Mouse (Mus musculus) erythroblast, embryonic 14.5 days (primary cell): ENCODE results near the gene Anp32a. TPM values are rescaled to one million over a fixed set of nuclear protein-coding genes. Genes with fewer than 3 reads are reported as not detected.

ENCODE experiments used
- H3K27me3 ChIP-seq: 2 replicates; pipeline ENCODE4 v1.6.1; 2012; ENCODE audit warnings: inconsistent platforms; ENCODE audit not compliant: control insufficient read depth
- H3K36me3 ChIP-seq: 2 replicates; pipeline ENCODE4 v1.6.1; 2012; ENCODE audit warnings: mild to moderate bottlenecking, inconsistent platforms; ENCODE audit not compliant: control insufficient read depth
- H3K4me1 ChIP-seq: 2 replicates; pipeline ENCODE4 v1.6.1; 2012; ENCODE audit warnings: inconsistent platforms; ENCODE audit not compliant: control insufficient read depth
- H3K4me3 ChIP-seq: replicated peaks from 2 replicates; pipeline ENCODE3; 2012; ENCODE audit warnings: moderate library complexity, mild to moderate bottlenecking, inconsistent platforms
- H3K9me3 ChIP-seq: 2 replicates; pipeline ENCODE4 v1.6.1; 2012; ENCODE audit warnings: low read length, inconsistent platforms, mixed read lengths; ENCODE audit not compliant: control insufficient read depth
- GATA1 ChIP-seq: IDR thresholded peaks from 2 replicates; pipeline ENCODE4 v1.6.1; 2012; ENCODE audit warnings: low read length, inconsistent platforms, mixed read lengths
- TAL1 ChIP-seq: IDR thresholded peaks from 3 replicates; pipeline ENCODE4 v1.6.1; 2012; ENCODE audit warnings: low read length, inconsistent platforms, mixed read lengths
- polyA plus RNA-seq: library from polyadenylated mRNA; stranded (reverse); fragments of >175 nt; gene quantifications from 2 replicates; pipeline ENCODE4 v1.2.3, GENCODE M21; 2012

Gene Anp32a
- polyA plus RNA-seq, 1 experiment: 15.2 TPM

GRCm38 (mm10) chr9:62426531-62426930 is 85.4 kb downstream of the Anp32a start:
- TF ChIP-seq TAL1 (no peak), GATA1 (no peak)
- H3K9me3 ChIP-seq: no peaks in the 10 kb centered on the region
- H3K36me3 ChIP-seq: no peaks in the 10 kb centered on the region
- H3K4me3 ChIP-seq: no peak overlapping the region
- no peaks in the 10 kb centered on the region for H3K27me3 ChIP-seq
- H3K4me1 ChIP-seq: no peaks in the 10 kb centered on the region

- no peaks in the 10 kb centered on the region for H3K36me3 ChIP-seq
- no peaks in the 10 kb centered on the region for H3K9me3 ChIP-seq
- H3K27me3 ChIP-seq: no peaks in the 10 kb centered on the region
- H3K4me3 ChIP-seq: no peak overlapping the region
- TF ChIP-seq TAL1: no peak
- no peak for TF ChIP-seq GATA1
- no peaks in the 10 kb centered on the region for H3K4me1 ChIP-seq
These were observed 85.9 kb downstream of the Anp32a start for GRCm38 (mm10) chr9:62427010-62427409.

Other genes starting within 250 kb of the Anp32a start
- 0.01 TPM in 1 of 2 replicates, not detected in the other for gene Glce, start 218.6 kb upstream of the Anp32a start, polyA plus RNA-seq
- gene Spesp1, start 59.1 kb upstream of the Anp32a start, polyA plus RNA-seq: not detected in 2 replicates
- gene Coro2b, start 195.8 kb downstream of the Anp32a start, polyA plus RNA-seq: not detected in 2 replicates